Comparison of ENCODE assay signal across 8 mouse cellular contexts in genomic region chr3:152339862-152340557, GRCm38 (mm10). TPM values are rescaled to one million over a fixed set of nuclear protein-coding genes. Genes with fewer than 3 reads are reported as not detected.
A peak's percentile ranks its signal among the peaks of the same experiment; 100 is the strongest.
DNase-seq lines count a peak whose midpoint lies in the region; ATAC-seq and TF ChIP-seq lines count a peak whose summit lies in the region.

Miga1 (minus strand) TSS chr3:152340407.

- H3K9ac ChIP-seq in hindbrain, embryonic 13.5 days: peak within 1 kb of the TSS; percentile 79

- DNase-seq in Patski (ENCODE audit: low read depth, low spot score): no peak
- DNase-seq in cerebellum, postnatal 36 days: peak; percentile 85 to 89
- peak; percentile 84 for DNase-seq in frontal cortex, postnatal 36 days (ENCODE audit: low spot score in 2 of 2)
- DNase-seq in layer of hippocampus, postnatal 25 days (ENCODE audit: extremely low spot score in 1 of 2, low spot score in 1 of 2): peak; percentile 71 to 79
- DNase-seq in lung, postnatal 10 days: peak; percentile 80
- peak; percentile 73 for DNase-seq in ovary, postnatal 36 days (ENCODE audit: low spot score)
- DNase-seq in thymus, postnatal 10 days (ENCODE audit: low spot score in 2 of 2): peak; percentile 73 to 84

- peak within 1 kb of the TSS; percentile 61 for H3K4me2 ChIP-seq in hindbrain, embryonic 13.5 days

- H3K9me3 ChIP-seq in hindbrain, embryonic 13.5 days: no peaks in the 10 kb centered on the region

- H3K4me3 ChIP-seq in hindbrain, embryonic 13.5 days: peak within 1 kb of the TSS; percentile 78

- in situ Hi-C loops in Patski (cut with MboI; ENCODE audit: low pct_unique_long_range_greater_than_20kb): no loop called here

- WGBS in hindbrain, embryonic 13.5 days: 3% methylated on average over 54 of the region's 54 CpGs

- peaks cover 10% of the 10 kb centered on the region; the same call in 1 of the 2 replicates for H3K4me1 ChIP-seq in hindbrain, embryonic 13.5 days (replicated peaks)

- CTCF ChIA-PET in Patski (lab: Charles Lee): no interaction called here

- no peak for TF ChIP-seq CTCF in Patski (IDR thresholded peaks at IDR 0.05)

- no peaks in the 10 kb centered on the region for H3K27me3 ChIP-seq in Patski
- H3K27me3 ChIP-seq in hindbrain, embryonic 13.5 days: no peaks in the 10 kb centered on the region

- peaks cover 28% of the 10 kb centered on the region for H3K36me3 ChIP-seq in hindbrain, embryonic 13.5 days

- peak; percentile 50 for ATAC-seq in Patski
- ATAC-seq in hindbrain, embryonic 13.5 days (ENCODE audit: low FRiP score): peak; percentile 94

- POLR2A ChIA-PET in Patski (lab: Charles Lee): no interaction called here

- peak within 1 kb of the TSS; percentile 80 for H3K27ac ChIP-seq in hindbrain, embryonic 13.5 days

RNA-seq across cellular contexts. Expression of gene Miga1, which starts in this region (rescaled TPM):
- polyA plus RNA-seq in Patski (2021): 12.0 TPM
- polyA plus RNA-seq in hindbrain, embryonic 13.5 days (2015; fragmentation: Nextera tagmentation; extraction: Ambion mirVana): 18.9 and 19.8 TPM in 2 replicates
- total RNA-seq in layer of hippocampus, postnatal 25 days (2021): 10 to 100 TPM; 72.0 to 79.1 TPM
